In genomic region chr3:106457298-106457869, GRCm38 (mm10) we compare ENCODE assay signal across 26 mouse cellular contexts. TPM values are rescaled to one million over a fixed set of nuclear protein-coding genes. Genes with fewer than 3 reads are reported as not detected.
DNase-seq lines count a peak whose midpoint lies in the region; ATAC-seq and TF ChIP-seq lines count a peak whose summit lies in the region.
"Had no signal": no experiment of that assay in that cellular context is flagged by ENCODE, and none has a peak within 500 bp of the region (broad histone marks: within the 10 kb centered on the region; RNA-seq: fewer than 3 reads in every experiment).

No protein-coding gene starts in this region.

- DNase-seq in lung, postnatal 0 days (ENCODE audit: low spot score) = peak; percentile 71
- no peak for DNase-seq in lung, postnatal 36 days
- no peak for DNase-seq in urinary bladder, adult 18-20 months (ENCODE audit: low spot score in 2 of 2)
- DNase-seq in right cerebral cortex, postnatal 14 days = no peak
- DNase-seq: adrenal gland, adult 2 months; adrenal gland, postnatal 10 days; adrenal gland, postnatal 25 days; cerebellum, adult 11 months; cerebellum, adult 18-20 months; cerebellum, adult 8-10 months; cerebellum, adult 9-11 months; cerebellum, postnatal 14 days; cerebellum, postnatal 36 days; embryo, embryonic 11 days had no signal

- TF ChIP-seq CTCF in lung, postnatal 0 days (IDR thresholded peaks at IDR 0.05) = no peak

- no peaks in the 10 kb centered on the region for H3K27me3 ChIP-seq in lung, postnatal 0 days (replicated peaks; ENCODE audit: insufficient read depth, low read length)
- no peaks in the 10 kb centered on the region for H3K27me3 ChIP-seq in stomach, embryonic 14.5 days (ENCODE audit: control insufficient read depth, insufficient read depth, low read length)
- H3K27me3 ChIP-seq in stomach, embryonic 16.5 days (ENCODE audit: control insufficient read depth, insufficient read depth, low read length) = no peaks in the 10 kb centered on the region
- no peaks in the 10 kb centered on the region for H3K27me3 ChIP-seq in intestine, embryonic 16.5 days (replicated peaks; ENCODE audit: control insufficient read depth, insufficient read depth, low read length)
- H3K27me3 ChIP-seq: embryonic facial prominence, embryonic 13.5 days; embryonic facial prominence, embryonic 15.5 days; forebrain, embryonic 12.5 days had no signal

- no peak overlapping the region for H3K9ac ChIP-seq in lung, postnatal 0 days (replicated peaks; ENCODE audit: low read depth)
- H3K9ac ChIP-seq in stomach, embryonic 14.5 days (replicated peaks; ENCODE audit: low read depth, low read length) = no peak overlapping the region
- H3K9ac ChIP-seq in stomach, embryonic 16.5 days (ENCODE audit: low read length) = no peak overlapping the region
- H3K9ac ChIP-seq in intestine, embryonic 16.5 days (ENCODE audit: low read depth, low read length) = no peak overlapping the region
- H3K9ac ChIP-seq: embryonic facial prominence, embryonic 13.5 days; embryonic facial prominence, embryonic 15.5 days; forebrain, embryonic 12.5 days had no signal

- 43% methylated on average over 2 of the region's 2 CpGs for WGBS in lung, postnatal 0 days
- 64% methylated on average over 2 of the region's 2 CpGs for WGBS in stomach, embryonic 14.5 days
- 72% methylated on average over 2 of the region's 2 CpGs for WGBS in stomach, embryonic 16.5 days
- WGBS in intestine, embryonic 16.5 days = 74% methylated on average over 2 of the region's 2 CpGs

- H3K4me1 ChIP-seq in lung, postnatal 0 days (ENCODE audit: insufficient read depth, low read depth, low read length) = no peaks in the 10 kb centered on the region
- H3K4me1 ChIP-seq in stomach, embryonic 14.5 days (ENCODE audit: control insufficient read depth, insufficient read depth, low read length) = no peaks in the 10 kb centered on the region
- no peaks in the 10 kb centered on the region for H3K4me1 ChIP-seq in stomach, embryonic 16.5 days (ENCODE audit: control insufficient read depth, insufficient read depth, low read length)
- no peaks in the 10 kb centered on the region for H3K4me1 ChIP-seq in intestine, embryonic 16.5 days (ENCODE audit: control insufficient read depth, insufficient read depth, low read length)
- H3K4me1 ChIP-seq: embryonic facial prominence, embryonic 13.5 days; embryonic facial prominence, embryonic 15.5 days; forebrain, embryonic 10.5 days; forebrain, embryonic 12.5 days had no signal

- peak; percentile 78 for TF ChIP-seq EP300 in lung, postnatal 0 days (IDR thresholded peaks at IDR 0.05)

- no peak overlapping the region for H3K27ac ChIP-seq in lung, postnatal 0 days (ENCODE audit: low read length)
- no peak overlapping the region for H3K27ac ChIP-seq in stomach, embryonic 14.5 days (ENCODE audit: low read length)
- H3K27ac ChIP-seq in stomach, embryonic 16.5 days (ENCODE audit: low read length) = no peak overlapping the region
- H3K27ac ChIP-seq in intestine, embryonic 16.5 days (ENCODE audit: low read length) = no peak overlapping the region
- H3K27ac ChIP-seq: embryonic facial prominence, embryonic 13.5 days; embryonic facial prominence, embryonic 15.5 days; forebrain, embryonic 10.5 days; forebrain, embryonic 12.5 days had no signal

- H3K36me3 ChIP-seq in lung, postnatal 0 days (ENCODE audit: insufficient read depth, low read length) = no peaks in the 10 kb centered on the region
- H3K36me3 ChIP-seq in stomach, embryonic 14.5 days (ENCODE audit: control insufficient read depth, insufficient read depth, low read length) = no peaks in the 10 kb centered on the region
- no peaks in the 10 kb centered on the region for H3K36me3 ChIP-seq in stomach, embryonic 16.5 days (ENCODE audit: control insufficient read depth, insufficient read depth, low read length)
- H3K36me3 ChIP-seq in intestine, embryonic 16.5 days (ENCODE audit: control insufficient read depth, insufficient read depth, low read length) = no peaks in the 10 kb centered on the region
- H3K36me3 ChIP-seq: embryonic facial prominence, embryonic 13.5 days; embryonic facial prominence, embryonic 15.5 days; forebrain, embryonic 10.5 days; forebrain, embryonic 12.5 days had no signal

- no peak overlapping the region for H3K4me2 ChIP-seq in lung, postnatal 0 days (replicated peaks; ENCODE audit: low read depth, low read length)
- no peak overlapping the region for H3K4me2 ChIP-seq in stomach, embryonic 14.5 days (replicated peaks; ENCODE audit: low read depth, low read length)
- no peak overlapping the region for H3K4me2 ChIP-seq in stomach, embryonic 16.5 days (ENCODE audit: low read depth, low read length)
- H3K4me2 ChIP-seq in intestine, embryonic 16.5 days (ENCODE audit: low read depth, low read length) = no peak overlapping the region
- H3K4me2 ChIP-seq: embryonic facial prominence, embryonic 13.5 days; embryonic facial prominence, embryonic 15.5 days; forebrain, embryonic 12.5 days had no signal

- ATAC-seq in lung, postnatal 0 days = peak; percentile 75
- ATAC-seq in stomach, embryonic 14.5 days (ENCODE audit: insufficient number of reproducible peaks, insufficient read depth, low FRiP score, low read depth) = peak; percentile 82
- ATAC-seq in stomach, embryonic 16.5 days (ENCODE audit: insufficient read depth, low FRiP score) = peak; percentile 69
- no peak for ATAC-seq in intestine, embryonic 16.5 days
- ATAC-seq: forebrain, embryonic 14.5 days had no signal

- H3K9me3 ChIP-seq in lung, postnatal 0 days (ENCODE audit: low read length) = no peaks in the 10 kb centered on the region
- H3K9me3 ChIP-seq in stomach, embryonic 14.5 days (ENCODE audit: control insufficient read depth, low read depth, low read length) = no peaks in the 10 kb centered on the region
- H3K9me3 ChIP-seq in stomach, embryonic 16.5 days (replicated peaks; ENCODE audit: control insufficient read depth, low read length) = no peaks in the 10 kb centered on the region
- no peaks in the 10 kb centered on the region for H3K9me3 ChIP-seq in intestine, embryonic 16.5 days (ENCODE audit: control insufficient read depth, low read length)
- H3K9me3 ChIP-seq: embryonic facial prominence, embryonic 13.5 days; embryonic facial prominence, embryonic 15.5 days; forebrain, embryonic 10.5 days; forebrain, embryonic 12.5 days had no signal

- no peak overlapping the region for H3K4me3 ChIP-seq in lung, postnatal 0 days (ENCODE audit: low read depth, low read length)
- H3K4me3 ChIP-seq in stomach, embryonic 14.5 days (ENCODE audit: low read depth, low read length) = no peak overlapping the region
- H3K4me3 ChIP-seq in stomach, embryonic 16.5 days (replicated peaks; ENCODE audit: low read length) = no peak overlapping the region
- H3K4me3 ChIP-seq in intestine, embryonic 16.5 days (ENCODE audit: low read length) = no peak overlapping the region
- H3K4me3 ChIP-seq: embryonic facial prominence, embryonic 13.5 days; embryonic facial prominence, embryonic 15.5 days; erythroblast, embryonic 14.5 days; forebrain, embryonic 10.5 days; forebrain, embryonic 12.5 days had no signal

RNA-seq across cellular contexts. Expression of gene Dennd2d, which starts 24.8 kb away (rescaled TPM):
- 19.6 and 20.8 TPM in 2 replicates for polyA plus RNA-seq in lung, postnatal 0 days (2015; fragmentation: Nextera tagmentation; extraction: Ambion mirVana)
- polyA plus RNA-seq in stomach, embryonic 14.5 days (2014; fragmentation: Nextera tagmentation; extraction: Ambion mirVana) = 19.0 and 20.4 TPM in 2 replicates
- 25.2 and 29.4 TPM in 2 replicates for polyA plus RNA-seq in stomach, embryonic 16.5 days (2015; fragmentation: Nextera tagmentation; extraction: Ambion mirVana)
- polyA plus RNA-seq in intestine, embryonic 16.5 days (2015; fragmentation: Nextera tagmentation; extraction: Ambion mirVana) = 30.4 and 30.5 TPM in 2 replicates

RNA-seq across cellular contexts. Expression of gene Chil6, which starts 51.4 kb away (rescaled TPM):
- polyA plus RNA-seq in lung, postnatal 0 days (2015; fragmentation: Nextera tagmentation; extraction: Ambion mirVana) = 0.07 TPM in 1 of 2 replicates, not detected in the other
- not detected in 2 replicates for polyA plus RNA-seq in stomach, embryonic 14.5 days (2014; fragmentation: Nextera tagmentation; extraction: Ambion mirVana)
- polyA plus RNA-seq in stomach, embryonic 16.5 days (2015; fragmentation: Nextera tagmentation; extraction: Ambion mirVana) = 0.14 TPM in 1 of 2 replicates, not detected in the other
- polyA plus RNA-seq in intestine, embryonic 16.5 days (2015; fragmentation: Nextera tagmentation; extraction: Ambion mirVana) = 0.40 and 1.1 TPM in 2 replicates
- polyA plus RNA-seq: adrenal gland, adult 2 months; brain, embryonic 14.5 days; C2C12; embryonic facial prominence, embryonic 11.5 days; embryonic facial prominence, embryonic 13.5 days; embryonic facial prominence, embryonic 15.5 days; erythroblast, embryonic 14.5 days; forebrain, embryonic 10.5 days; forebrain, embryonic 12.5 days; forebrain, embryonic 14.5 days had no signal
